Mouse (Mus musculus) bone marrow macrophage, adult 2 months (primary cell): Measurements from ENCODE around the gene Sec16a. TPM values are rescaled to one million over a fixed set of nuclear protein-coding genes. Genes with fewer than 3 reads are reported as not detected.

Experiments used
- H3K27ac ChIP-seq: 2 replicates; pipeline ENCODE4 v1.5.1; 2012; ENCODE audit warnings: low read depth, low read length; ENCODE audit not compliant: insufficient read depth
- H3K4me1 ChIP-seq: 2 replicates; pipeline ENCODE4 v1.6.1; 2012; ENCODE audit warnings: low read length; ENCODE audit not compliant: control insufficient read depth, insufficient read depth
- H3K4me3 ChIP-seq: 2 replicates; pipeline ENCODE4 v1.5.1; 2012; ENCODE audit warnings: mild to moderate bottlenecking, low read length, moderate library complexity; ENCODE audit not compliant: insufficient read depth
- CTCF ChIP-seq: IDR thresholded peaks from 2 replicates; pipeline ENCODE4 v1.5.1; 2012; ENCODE audit warnings: low read depth, mild to moderate bottlenecking, low read length, moderate library complexity
- POLR2A ChIP-seq: IDR thresholded peaks from 2 replicates; pipeline ENCODE4 v1.6.1; 2012; ENCODE audit warnings: mild to moderate bottlenecking, low read depth, low read length, borderline replicate concordance
- polyA plus RNA-seq: library from polyadenylated mRNA; stranded (reverse); fragments of >200 nt; gene quantifications from 2 replicates; pipeline ENCODE4 v1.2.4, GENCODE M21; 2012; ENCODE audit not compliant: missing spikeins, insufficient read depth, insufficient read length

Sec16a gene
- polyA plus RNA-seq, 1 experiment = 41.7 TPM

GRCm38 (mm10) chr2:26418120-26418519, 26.9 kb downstream of the Sec16a start:
- Histone ChIP-seq H3K4me1 (peaks cover 3% of the 10 kb centered on the region; the same call in 1 of the 2 replicates), H3K27ac (no peak overlapping the region), H3K4me3 (no peak overlapping the region)
- TF ChIP-seq POLR2A (no peak), CTCF (no peak)

GRCm38 (mm10) chr2:26417066-26417465, 27.9 kb downstream of the Sec16a start:
- Histone ChIP-seq H3K27ac (no peak overlapping the region), H3K4me1 (peaks cover 3% of the 10 kb centered on the region; the same call in 1 of the 2 replicates), H3K4me3 (no peak overlapping the region)
- no peak for TF ChIP-seq POLR2A
- TF ChIP-seq CTCF = no peak

GRCm38 (mm10) chr2:26410931-26411411, 34.0 kb downstream of the Sec16a start:
- Histone ChIP-seq H3K4me3 (no peak overlapping the region), H3K27ac (no peak overlapping the region), H3K4me1 (peaks cover 13% of the 10 kb centered on the region)
- TF ChIP-seq POLR2A (no peak), CTCF (no peak)

- Histone ChIP-seq H3K4me1 (peaks cover 13% of the 10 kb centered on the region), H3K4me3 (no peak overlapping the region), H3K27ac (no peak overlapping the region)
- no peak for TF ChIP-seq POLR2A
- TF ChIP-seq CTCF = no peak
Measured at GRCm38 (mm10) chr2:26410091-26410490, 34.9 kb downstream of the Sec16a start.

- peaks cover 15% of the 10 kb centered on the region for H3K4me1 ChIP-seq
- TF ChIP-seq POLR2A (no peak), CTCF (no peak)
- H3K27ac ChIP-seq = no peak overlapping the region
- H3K4me3 ChIP-seq = no peak overlapping the region
Measured at GRCm38 (mm10) chr2:26409362-26409761, 35.7 kb downstream of the Sec16a start.

GRCm38 (mm10) chr2:26408515-26409356, 36.3 kb downstream of the Sec16a start, which contains the start of gene Inpp5e:
TSS of gene Inpp5e (minus strand) at chr2:26409203.
- peak within 1 kb of the TSS; percentile 91 for H3K4me3 ChIP-seq
- peak within 1 kb of the TSS; percentile 35 for H3K27ac ChIP-seq
- peak; percentile 36; the same call in 1 of the 2 replicates for TF ChIP-seq CTCF
- no peak for TF ChIP-seq POLR2A
- H3K4me1 ChIP-seq = peaks cover 15% of the 10 kb centered on the region

- peaks cover 10% of the 10 kb centered on the region; the same call in 1 of the 2 replicates for H3K4me1 ChIP-seq
- no peak overlapping the region for H3K27ac ChIP-seq
- H3K4me3 ChIP-seq = no peak overlapping the region
- TF ChIP-seq CTCF = no peak
- no peak for TF ChIP-seq POLR2A
Measured at GRCm38 (mm10) chr2:26403306-26403705, 41.7 kb downstream of the Sec16a start.

- H3K4me3 ChIP-seq = no peak overlapping the region
- TF ChIP-seq CTCF = no peak
- TF ChIP-seq POLR2A = no peak
- peaks cover 6% of the 10 kb centered on the region; the same call in 1 of the 2 replicates for H3K4me1 ChIP-seq
- H3K27ac ChIP-seq = no peak overlapping the region
Measured at GRCm38 (mm10) chr2:26402265-26402664, 42.8 kb downstream of the Sec16a start.

GRCm38 (mm10) chr2:26401023-26401422, 44.0 kb downstream of the Sec16a start:
- no peak overlapping the region for H3K27ac ChIP-seq
- TF ChIP-seq POLR2A = no peak
- TF ChIP-seq CTCF = no peak
- H3K4me1 ChIP-seq = 0 out of 2 replicates have a peak, but pooled peaks cover 2% of the 10 kb centered on the region
- no peak overlapping the region for H3K4me3 ChIP-seq

- no peak overlapping the region for H3K27ac ChIP-seq
- 0 out of 2 replicates have a peak, but pooled peaks cover 2% of the 10 kb centered on the region for H3K4me1 ChIP-seq
- H3K4me3 ChIP-seq = no peak overlapping the region
- TF ChIP-seq CTCF = no peak
- TF ChIP-seq POLR2A = no peak
Measured at GRCm38 (mm10) chr2:26400296-26400695, 44.7 kb downstream of the Sec16a start.
